Mouse (Mus musculus): Measurements from ENCODE around the gene Dgki.

GRCm38 (mm10) chr6:37283336-37283735, 16.6 kb downstream of the Dgki start:
- TF ChIP-seq MAFK (IDR thresholded peaks at IDR 0.05; ENCODE audit: insufficient replicate concordance, low read length) = no peak
- TF ChIP-seq USF1 (IDR thresholded peaks at IDR 0.05; ENCODE audit: low read depth, low read length) = no peak
- no peak for TF ChIP-seq GABPA (IDR thresholded peaks at IDR 0.05; ENCODE audit: insufficient replicate concordance, low read depth, low read length)
- no peak for TF ChIP-seq E2F4 (IDR thresholded peaks at IDR 0.05; ENCODE audit: insufficient replicate concordance, low read depth, low read length)
- TF ChIP-seq CTCF (conservative IDR thresholded peaks at IDR 0.05 in 1 of 2, IDR thresholded peaks at IDR 0.05 in 1 of 2; ENCODE audit: low read depth in 2 of 2, low read length in 2 of 2) = no peak
- TF ChIP-seq POLR2A (IDR thresholded peaks at IDR 0.05; ENCODE audit: low read depth, low read length) = no peak
- no peak for TF ChIP-seq CHD2 (IDR thresholded peaks at IDR 0.05; ENCODE audit: low read length)
- TF ChIP-seq ZC3H11A (IDR thresholded peaks at IDR 0.05; ENCODE audit: low read depth, low read length) = no peak
- no peak for TF ChIP-seq RAD21 (IDR thresholded peaks at IDR 0.05; ENCODE audit: low read depth, low read length)
- TF ChIP-seq NELFE (IDR thresholded peaks at IDR 0.05; ENCODE audit: low read depth, low read length) = no peak
- no peak for TF ChIP-seq PAX5 (IDR thresholded peaks at IDR 0.05; ENCODE audit: low read length)
- TF ChIP-seq USF2 (conservative IDR thresholded peaks at IDR 0.05; ENCODE audit: low read depth, low read length) = no peak

All from CH12.LX (cell line).